Mouse (Mus musculus): ENCODE data around the gene Bhlhe23. TPM values are rescaled to one million over a fixed set of nuclear protein-coding genes. Genes with fewer than 3 reads are reported as not detected.

Bhlhe23 gene
- polyA plus RNA-seq, 1 experiment from 2014 or later, result 0.05 TPM

GRCm38 (mm10) chr2:180764986-180765385 lies 11.7 kb downstream of the Bhlhe23 start:
- Histone ChIP-seq H3K4me3 (no peak overlapping the region), H3K9me3 (no peaks in the 10 kb centered on the region), H3K9ac (no peak overlapping the region), H3K4me2 (replicated peaks) (no peak overlapping the region), H3K27ac (no peak overlapping the region), H3K36me3 (no peaks in the 10 kb centered on the region), H3K27me3 (peaks cover 16% of the 10 kb centered on the region), H3K4me1 (no peaks in the 10 kb centered on the region)
- ATAC-seq (ENCODE audit: low FRiP score, low read depth), result no peak
- WGBS, result 59% methylated on average over 11 of the region's 11 CpGs

GRCm38 (mm10) chr2:180758513-180759263 lies 18.0 kb downstream of the Bhlhe23 start:
- no peak overlapping the region for H3K4me3 ChIP-seq
- 55% methylated on average over 15 of the region's 15 CpGs for WGBS
- ATAC-seq (ENCODE audit: low FRiP score, low read depth), result no peak

GRCm38 (mm10) chr2:180756786-180757185 lies 19.9 kb downstream of the Bhlhe23 start:
- H3K4me1 ChIP-seq, result no peaks in the 10 kb centered on the region
- peaks cover 26% of the 10 kb centered on the region for H3K27me3 ChIP-seq
- no peak overlapping the region for H3K9ac ChIP-seq
- H3K27ac ChIP-seq, result no peak overlapping the region
- no peaks in the 10 kb centered on the region for H3K9me3 ChIP-seq
- whole genome bisulfite sequencing, result 36% methylated on average over 2 of the region's 2 CpGs
- H3K36me3 ChIP-seq, result no peaks in the 10 kb centered on the region
- no peak for ATAC-seq (ENCODE audit: low FRiP score, low read depth)
- no peak overlapping the region for H3K4me3 ChIP-seq
- no peak overlapping the region for H3K4me2 ChIP-seq (replicated peaks)

More at GRCm38 (mm10) chr2:180758513-180759263, 18.0 kb downstream of the Bhlhe23 start:
- Histone ChIP-seq H3K4me1 (no peaks in the 10 kb centered on the region), H3K4me2 (replicated peaks) (no peak overlapping the region), H3K36me3 (no peaks in the 10 kb centered on the region), H3K27me3 (peaks cover 23% of the 10 kb centered on the region), H3K27ac (no peak overlapping the region), H3K9me3 (no peaks in the 10 kb centered on the region), H3K9ac (no peak overlapping the region)

GRCm38 (mm10) chr2:180755896-180756295 lies 20.8 kb downstream of the Bhlhe23 start:
- no peak for ATAC-seq (ENCODE audit: low FRiP score, low read depth)

GRCm38 (mm10) chr2:180754976-180755688 lies 21.6 kb downstream of the Bhlhe23 start:
- ATAC-seq (ENCODE audit: low FRiP score, low read depth), result no peak
- no peaks in the 10 kb centered on the region for H3K4me1 ChIP-seq
- no peak overlapping the region for H3K27ac ChIP-seq
- WGBS, result 60% methylated on average over 5 of the region's 5 CpGs
- no peak overlapping the region for H3K4me3 ChIP-seq
- H3K27me3 ChIP-seq, result peaks cover 23% of the 10 kb centered on the region
- no peak overlapping the region for H3K4me2 ChIP-seq (replicated peaks)
- no peaks in the 10 kb centered on the region for H3K9me3 ChIP-seq
- no peaks in the 10 kb centered on the region for H3K36me3 ChIP-seq
- no peak overlapping the region for H3K9ac ChIP-seq

More at GRCm38 (mm10) chr2:180755896-180756295, 20.8 kb downstream of the Bhlhe23 start:
- WGBS, result 1% methylated on average over 8 of the region's 8 CpGs
- H3K9ac ChIP-seq, result no peak overlapping the region
- no peaks in the 10 kb centered on the region for H3K4me1 ChIP-seq
- no peak overlapping the region for H3K4me3 ChIP-seq
- H3K27me3 ChIP-seq, result peaks cover 23% of the 10 kb centered on the region
- no peaks in the 10 kb centered on the region for H3K36me3 ChIP-seq
- no peaks in the 10 kb centered on the region for H3K9me3 ChIP-seq
- no peak overlapping the region for H3K4me2 ChIP-seq (replicated peaks)
- no peak overlapping the region for H3K27ac ChIP-seq

GRCm38 (mm10) chr2:180748904-180749303 lies 27.8 kb downstream of the Bhlhe23 start:
- H3K4me3 ChIP-seq, result no peak overlapping the region
- peaks cover 6% of the 10 kb centered on the region; the same call in 1 of the 2 replicates for H3K27me3 ChIP-seq
- H3K9ac ChIP-seq, result no peak overlapping the region
- H3K36me3 ChIP-seq, result no peaks in the 10 kb centered on the region
- ATAC-seq (ENCODE audit: low FRiP score, low read depth), result no peak
- H3K4me1 ChIP-seq, result no peaks in the 10 kb centered on the region
- no peaks in the 10 kb centered on the region for H3K9me3 ChIP-seq
- WGBS, result 60% methylated on average over 5 of the region's 5 CpGs
- H3K27ac ChIP-seq, result no peak overlapping the region
- H3K4me2 ChIP-seq (replicated peaks), result no peak overlapping the region

- peaks cover 3% of the 10 kb centered on the region; the same call in 1 of the 2 replicates for H3K27me3 ChIP-seq
- WGBS, result 31% methylated on average over 5 of the region's 5 CpGs
- no peak overlapping the region for H3K4me2 ChIP-seq (replicated peaks)
- H3K9ac ChIP-seq, result no peak overlapping the region
- no peaks in the 10 kb centered on the region for H3K4me1 ChIP-seq
- no peak overlapping the region for H3K27ac ChIP-seq
- no peak for ATAC-seq (ENCODE audit: low FRiP score, low read depth)
- H3K4me3 ChIP-seq, result no peak overlapping the region
- H3K36me3 ChIP-seq, result no peaks in the 10 kb centered on the region
- no peaks in the 10 kb centered on the region for H3K9me3 ChIP-seq
Observed at GRCm38 (mm10) chr2:180746569-180747192, 30.0 kb downstream of the Bhlhe23 start.

- no peak overlapping the region for H3K9ac ChIP-seq
- H3K4me3 ChIP-seq, result no peak overlapping the region
- no peak overlapping the region for H3K4me2 ChIP-seq (replicated peaks)
- peaks cover 3% of the 10 kb centered on the region; the same call in 1 of the 2 replicates for H3K27me3 ChIP-seq
- no peak overlapping the region for H3K27ac ChIP-seq
- H3K9me3 ChIP-seq, result no peaks in the 10 kb centered on the region
- H3K36me3 ChIP-seq, result no peaks in the 10 kb centered on the region
- 32% methylated on average over 17 of the region's 17 CpGs for WGBS
- ATAC-seq (ENCODE audit: low FRiP score, low read depth), result peak; percentile 66; the same call in 1 of the 2 replicates
- no peaks in the 10 kb centered on the region for H3K4me1 ChIP-seq
Observed at GRCm38 (mm10) chr2:180745248-180745927, 31.3 kb downstream of the Bhlhe23 start.

- whole genome bisulfite sequencing, result 84% methylated on average over 2 of the region's 2 CpGs
- H3K27ac ChIP-seq, result no peak overlapping the region
- no peaks in the 10 kb centered on the region for H3K36me3 ChIP-seq
- H3K4me3 ChIP-seq, result no peak overlapping the region
- H3K9ac ChIP-seq, result no peak overlapping the region
- no peaks in the 10 kb centered on the region for H3K9me3 ChIP-seq
- ATAC-seq (ENCODE audit: low FRiP score, low read depth), result no peak
- peaks cover 4% of the 10 kb centered on the region; the same call in 1 of the 2 replicates for H3K27me3 ChIP-seq
- H3K4me1 ChIP-seq, result no peaks in the 10 kb centered on the region
- no peak overlapping the region for H3K4me2 ChIP-seq (replicated peaks)
Observed at GRCm38 (mm10) chr2:180743321-180743720, 33.4 kb downstream of the Bhlhe23 start.

GRCm38 (mm10) chr2:180742820-180743219 lies 33.9 kb downstream of the Bhlhe23 start:
- Histone ChIP-seq H3K4me3 (no peak overlapping the region), H3K27ac (no peak overlapping the region), H3K4me2 (replicated peaks) (no peak overlapping the region), H3K4me1 (no peaks in the 10 kb centered on the region), H3K36me3 (no peaks in the 10 kb centered on the region), H3K27me3 (peaks cover 4% of the 10 kb centered on the region; the same call in 1 of the 2 replicates), H3K9me3 (no peaks in the 10 kb centered on the region), H3K9ac (no peak overlapping the region)
- 85% methylated on average over 6 of the region's 6 CpGs for WGBS
- no peak for ATAC-seq (ENCODE audit: low FRiP score, low read depth)

- Histone ChIP-seq H3K9me3 (no peaks in the 10 kb centered on the region), H3K27me3 (peaks cover 4% of the 10 kb centered on the region; the same call in 1 of the 2 replicates), H3K4me2 (replicated peaks) (no peak overlapping the region), H3K27ac (no peak overlapping the region), H3K4me3 (no peak overlapping the region), H3K36me3 (no peaks in the 10 kb centered on the region), H3K4me1 (no peaks in the 10 kb centered on the region), H3K9ac (no peak overlapping the region)
- no peak for ATAC-seq (ENCODE audit: low FRiP score, low read depth)
- WGBS, result 70% methylated on average over 7 of the region's 7 CpGs
Observed at GRCm38 (mm10) chr2:180741421-180741820, 35.3 kb downstream of the Bhlhe23 start.
